Mouse (Mus musculus): ENCODE results near the gene Zscan10.

- no peak for TF ChIP-seq CTCF (IDR thresholded peaks at IDR 0.05; ENCODE audit: low read depth)
- TF ChIP-seq EP300 (IDR thresholded peaks at IDR 0.05; ENCODE audit: low read depth) = no peak
Observed at GRCm38 (mm10) chr17:23601836-23602585, 1.4 kb downstream of the Zscan10 start.

All from liver, postnatal 0 days (tissue).